Mouse (Mus musculus): ENCODE results near the gene Serpine2.

The Serpine2 gene

GRCm38 (mm10) chr1:79861130-79861942, at the start of gene Serpine2:
Gene Serpine2, minus strand, starts transcription at chr1:79861180.
- DNase-seq: peak; percentile 3

GRCm38 (mm10) chr1:79907811-79908210, 46.8 kb upstream of the Serpine2 start:
- no peak for DNase-seq

GRCm38 (mm10) chr1:79905241-79905640, 44.3 kb upstream of the Serpine2 start:
- DNase-seq: no peak

- DNase-seq: no peak
These were observed 41.9 kb upstream of the Serpine2 start for GRCm38 (mm10) chr1:79902901-79903300.

GRCm38 (mm10) chr1:79882648-79883047, 21.7 kb upstream of the Serpine2 start:
- no peak for DNase-seq

GRCm38 (mm10) chr1:79874741-79875140, 13.8 kb upstream of the Serpine2 start:
- DNase-seq: no peak

GRCm38 (mm10) chr1:79860411-79861039, 455 bp downstream of the Serpine2 start:
- DNase-seq: peak; percentile 5

- DNase-seq: no peak
These were observed 1.0 kb downstream of the Serpine2 start for GRCm38 (mm10) chr1:79859975-79860374.

- no peak for DNase-seq
These were observed 2.0 kb downstream of the Serpine2 start for GRCm38 (mm10) chr1:79859026-79859425.

GRCm38 (mm10) chr1:79858389-79858994, 2.5 kb downstream of the Serpine2 start:
- DNase-seq: peak; percentile 4

- no peak for DNase-seq
These were observed 3.1 kb downstream of the Serpine2 start for GRCm38 (mm10) chr1:79857681-79858388.

GRCm38 (mm10) chr1:79856756-79857155, 4.2 kb downstream of the Serpine2 start:
- no peak for DNase-seq

- no peak for DNase-seq
These were observed 7.5 kb downstream of the Serpine2 start for GRCm38 (mm10) chr1:79853527-79853926.

- no peak for DNase-seq
These were observed 10.6 kb downstream of the Serpine2 start for GRCm38 (mm10) chr1:79850341-79850740.

- DNase-seq: no peak
These were observed 12.3 kb downstream of the Serpine2 start for GRCm38 (mm10) chr1:79848663-79849062.

GRCm38 (mm10) chr1:79846891-79847290, 14.1 kb downstream of the Serpine2 start:
- no peak for DNase-seq

- DNase-seq: no peak
These were observed 28.1 kb downstream of the Serpine2 start for GRCm38 (mm10) chr1:79832719-79833404.

- DNase-seq: no peak
These were observed 36.9 kb downstream of the Serpine2 start for GRCm38 (mm10) chr1:79823951-79824633.

GRCm38 (mm10) chr1:79822806-79823525, 38.0 kb downstream of the Serpine2 start:
- DNase-seq: peak; percentile 7

- DNase-seq: no peak
These were observed 41.6 kb downstream of the Serpine2 start for GRCm38 (mm10) chr1:79819296-79819879.

- DNase-seq: no peak
These were observed 45.5 kb downstream of the Serpine2 start for GRCm38 (mm10) chr1:79815446-79815845.

All from cerebellum, adult 11-12 months (tissue).